Mouse (Mus musculus) ovary, adult 2 months (tissue): ENCODE data around the gene Gm13088. TPM values are rescaled to one million over a fixed set of nuclear protein-coding genes. Genes with fewer than 3 reads are reported as not detected.

Source experiments
- polyA plus RNA-seq: library from polyadenylated mRNA; depleted of rRNA; stranded (reverse); fragments of >200 nt; gene quantifications from 2 replicates; pipeline ENCODE4 v1.2.3, GENCODE M21; 2012; rRNA removed

Gene Gm13088
- polyA plus RNA-seq = not detected in 2 replicates

GRCm38 (mm10) chr4:143657146-143657545 lies at the start of gene Gm13088:
Gm13088 (minus strand) TSS chr4:143657246.

GRCm38 (mm10) chr4:143702611-143703010 lies 45.6 kb upstream of the Gm13088 start, which contains the start of gene Gm13089:
Gm13089 (minus strand) TSS chr4:143702711.

GRCm38 (mm10) chr4:143614703-143615102 lies 42.3 kb downstream of the Gm13088 start, which contains the start of gene Gm13083:
Gm13083 (plus strand) TSS chr4:143615003.

Other genes starting within 250 kb of the Gm13088 start
- 4.5 and 6.2 TPM in 2 replicates for gene Pramef8, start 244.8 kb downstream of the Gm13088 start, polyA plus RNA-seq
- gene Oog4, start 206.9 kb downstream of the Gm13088 start, polyA plus RNA-seq = 0.85 and 1.8 TPM in 2 replicates
- gene Gm13043, start 145.9 kb downstream of the Gm13088 start, polyA plus RNA-seq = not detected in 2 replicates
- not detected in 2 replicates for gene Gm13040, start 121.3 kb downstream of the Gm13088 start, polyA plus RNA-seq
- gene BC080695, start 105.5 kb downstream of the Gm13088 start, polyA plus RNA-seq = not detected in 2 replicates
- not detected in 2 replicates for gene Gm13057, start 105.5 kb downstream of the Gm13088 start, polyA plus RNA-seq
- gene Gm13083, start 42.2 kb downstream of the Gm13088 start, polyA plus RNA-seq = not detected in 2 replicates
- not detected in 2 replicates for gene Gm13089, start 45.5 kb upstream of the Gm13088 start, polyA plus RNA-seq
- gene Gm13078, start 62.2 kb upstream of the Gm13088 start, polyA plus RNA-seq = not detected in 2 replicates
- 2.2 and 2.8 TPM in 2 replicates for gene Gm13023, start 132.1 kb upstream of the Gm13088 start, polyA plus RNA-seq
- 1.8 and 3.5 TPM in 2 replicates for gene Gm13084, start 158.8 kb upstream of the Gm13088 start, polyA plus RNA-seq
- gene Gm13103, start 189.3 kb upstream of the Gm13088 start, polyA plus RNA-seq = 0.44 and 0.96 TPM in 2 replicates
- not detected in 2 replicates for gene Pramef6, start 243.1 kb upstream of the Gm13088 start, polyA plus RNA-seq